Comparison of ENCODE assay signal across 9 mouse cellular contexts in genomic region chr2:25305587-25306359, GRCm38 (mm10). TPM values are rescaled to one million over a fixed set of nuclear protein-coding genes. Genes with fewer than 3 reads are reported as not detected.
A peak's percentile ranks its signal among the peaks of the same experiment; 100 is the strongest.
DNase-seq lines count a peak whose midpoint lies in the region; ATAC-seq lines count a peak whose summit lies in the region.
"Had no signal": no experiment of that assay in that cellular context is flagged by ENCODE, and none has a peak within 500 bp of the region (broad histone marks: within the 10 kb centered on the region; RNA-seq: fewer than 3 reads in every experiment).

No protein-coding gene starts in this region.

- H3K27me3 ChIP-seq in heart, embryonic 15.5 days: peaks cover 90% of the 10 kb centered on the region
- peaks cover 23% of the 10 kb centered on the region for H3K27me3 ChIP-seq in embryonic facial prominence, embryonic 11.5 days (ENCODE audit: control insufficient read depth, insufficient read depth, low read length)
- peaks cover 86% of the 10 kb centered on the region for H3K27me3 ChIP-seq in hindbrain, embryonic 13.5 days
- peaks cover 31% of the 10 kb centered on the region for H3K27me3 ChIP-seq in midbrain, embryonic 14.5 days (ENCODE audit: control insufficient read depth, insufficient read depth, low read length)

- H3K4me2 ChIP-seq in heart, embryonic 15.5 days: peak overlapping the region; percentile 81
- H3K4me2 ChIP-seq in embryonic facial prominence, embryonic 11.5 days (ENCODE audit: low read depth, low read length): peak overlapping the region; percentile 68
- peak overlapping the region; percentile 77 for H3K4me2 ChIP-seq in hindbrain, embryonic 13.5 days
- peak overlapping the region; percentile 76 for H3K4me2 ChIP-seq in midbrain, embryonic 14.5 days (ENCODE audit: low read length)

- peak overlapping the region; percentile 45 for H3K4me3 ChIP-seq in heart, embryonic 15.5 days
- H3K4me3 ChIP-seq in embryonic facial prominence, embryonic 11.5 days (ENCODE audit: low read depth, low read length): peak overlapping the region; percentile 38
- H3K4me3 ChIP-seq in hindbrain, embryonic 13.5 days: peak overlapping the region; percentile 48
- H3K4me3 ChIP-seq in midbrain, embryonic 14.5 days (replicated peaks; ENCODE audit: low read depth, low read length): peak overlapping the region; percentile 41

- H3K9me3 ChIP-seq in heart, embryonic 15.5 days (replicated peaks): no peaks in the 10 kb centered on the region
- H3K9me3 ChIP-seq in embryonic facial prominence, embryonic 11.5 days (replicated peaks; ENCODE audit: control insufficient read depth, low read length): no peaks in the 10 kb centered on the region
- H3K9me3 ChIP-seq in hindbrain, embryonic 13.5 days: no peaks in the 10 kb centered on the region
- H3K9me3 ChIP-seq in midbrain, embryonic 14.5 days (ENCODE audit: control insufficient read depth, low read length): no peaks in the 10 kb centered on the region

- H3K36me3 ChIP-seq in heart, embryonic 15.5 days: no peaks in the 10 kb centered on the region
- H3K36me3 ChIP-seq in embryonic facial prominence, embryonic 11.5 days (replicated peaks; ENCODE audit: control insufficient read depth, insufficient read depth, low read depth, low read length): no peaks in the 10 kb centered on the region
- H3K36me3 ChIP-seq in hindbrain, embryonic 13.5 days: peaks cover 41% of the 10 kb centered on the region
- H3K36me3 ChIP-seq in midbrain, embryonic 14.5 days (ENCODE audit: control insufficient read depth, insufficient read depth, low read length): peaks cover 11% of the 10 kb centered on the region; the same call in 1 of the 2 replicates

- H3K27ac ChIP-seq in heart, embryonic 15.5 days: no peak overlapping the region
- no peak overlapping the region for H3K27ac ChIP-seq in embryonic facial prominence, embryonic 11.5 days (replicated peaks; ENCODE audit: low read depth, low read length)
- H3K27ac ChIP-seq in hindbrain, embryonic 13.5 days: peak overlapping the region; percentile 62
- no peak overlapping the region for H3K27ac ChIP-seq in midbrain, embryonic 14.5 days (replicated peaks; ENCODE audit: low read depth, low read length)

- H3K4me1 ChIP-seq in heart, embryonic 15.5 days (replicated peaks): peaks cover 7% of the 10 kb centered on the region
- no peaks in the 10 kb centered on the region for H3K4me1 ChIP-seq in embryonic facial prominence, embryonic 11.5 days (ENCODE audit: control insufficient read depth, insufficient read depth, low read length)
- H3K4me1 ChIP-seq in hindbrain, embryonic 13.5 days (replicated peaks): peaks cover 17% of the 10 kb centered on the region
- H3K4me1 ChIP-seq in midbrain, embryonic 14.5 days (ENCODE audit: control insufficient read depth, insufficient read depth, low read length): 0 out of 2 replicates have a peak, but pooled peaks cover 4% of the 10 kb centered on the region

- H3K9ac ChIP-seq in heart, embryonic 15.5 days: no peak overlapping the region
- H3K9ac ChIP-seq in embryonic facial prominence, embryonic 11.5 days (replicated peaks; ENCODE audit: low read length): no peak overlapping the region; the same call in 1 of the 2 replicates
- H3K9ac ChIP-seq in hindbrain, embryonic 13.5 days: peak overlapping the region; percentile 70
- H3K9ac ChIP-seq in midbrain, embryonic 14.5 days (replicated peaks; ENCODE audit: low read length): peak overlapping the region; percentile 57

- WGBS in heart, embryonic 15.5 days: 49% methylated on average over 14 of the region's 14 CpGs
- 47% methylated on average over 14 of the region's 14 CpGs for WGBS in embryonic facial prominence, embryonic 11.5 days
- WGBS in hindbrain, embryonic 13.5 days: 51% methylated on average over 14 of the region's 14 CpGs
- 50% methylated on average over 14 of the region's 14 CpGs for WGBS in midbrain, embryonic 14.5 days

- no peak for DNase-seq in heart, adult 18-20 months
- no peak for DNase-seq in embryonic facial prominence, embryonic 11.5 days (ENCODE audit: low spot score)
- DNase-seq in midbrain, embryonic 14.5 days: no peak
- DNase-seq in frontal cortex, postnatal 14 days (ENCODE audit: low spot score in 2 of 2): no peak
- no peak for DNase-seq in spleen, adult 18-20 months

- no peak for ATAC-seq in heart, embryonic 15.5 days (replicated peaks; ENCODE audit: insufficient number of reproducible peaks, insufficient read depth, low FRiP score, low read depth)
- no peak for ATAC-seq in embryonic facial prominence, embryonic 11.5 days (replicated peaks; ENCODE audit: insufficient number of reproducible peaks, low FRiP score, low TSS enrichment, low read depth)
- peak; percentile 16; the same call in 1 of the 2 replicates for ATAC-seq in hindbrain, embryonic 13.5 days (ENCODE audit: low FRiP score)
- no peak for ATAC-seq in midbrain, embryonic 14.5 days (ENCODE audit: low FRiP score, low TSS enrichment)
- no peak for ATAC-seq in megakaryocyte, adult 5-6 weeks (ENCODE audit: poor library complexity, severe bottlenecking)

RNA-seq across cellular contexts. Expression of gene Grin1, which starts 13.2 kb away (rescaled TPM):
- polyA plus RNA-seq in heart, embryonic 15.5 days (2015; fragmentation: Nextera tagmentation; extraction: Ambion mirVana): 0.25 and 0.28 TPM in 2 replicates
- not detected for total RNA-seq in heart, adult 18-20 months (2021)
- 1.6 TPM in 2 replicates for polyA plus RNA-seq in embryonic facial prominence, embryonic 11.5 days (2014; fragmentation: Nextera tagmentation; extraction: Ambion mirVana)
- 22.5 and 24.5 TPM in 2 replicates for polyA plus RNA-seq in hindbrain, embryonic 13.5 days (2015; fragmentation: Nextera tagmentation; extraction: Ambion mirVana)
- polyA plus RNA-seq in midbrain, embryonic 14.5 days (2014; fragmentation: Nextera tagmentation; extraction: Ambion mirVana): 40.5 and 41.3 TPM in 2 replicates
- total RNA-seq in megakaryocyte, adult 5-6 weeks (2015): not detected in 2 replicates
- total RNA-seq in megakaryocyte, adult 5-6 weeks (2017): not detected in 2 replicates

RNA-seq across cellular contexts. Expression of gene Lrrc26, which starts 16.1 kb away (rescaled TPM):
- 0.28 and 0.89 TPM in 2 replicates for polyA plus RNA-seq in heart, embryonic 15.5 days (2015; fragmentation: Nextera tagmentation; extraction: Ambion mirVana)
- total RNA-seq in heart, adult 18-20 months (2021): under 1 TPM in 1 of 2 experiments, not detected in 1; 0.23 TPM
- polyA plus RNA-seq in embryonic facial prominence, embryonic 11.5 days (2014; fragmentation: Nextera tagmentation; extraction: Ambion mirVana): not detected in 2 replicates
- 0.22 TPM in 1 of 2 replicates, not detected in the other for polyA plus RNA-seq in hindbrain, embryonic 13.5 days (2015; fragmentation: Nextera tagmentation; extraction: Ambion mirVana)
- polyA plus RNA-seq in midbrain, embryonic 14.5 days (2014; fragmentation: Nextera tagmentation; extraction: Ambion mirVana): 0.30 TPM in 1 of 2 replicates, not detected in the other
- not detected in 2 replicates for total RNA-seq in megakaryocyte, adult 5-6 weeks (2015)
- total RNA-seq in megakaryocyte, adult 5-6 weeks (2017): not detected in 2 replicates
- total RNA-seq: layer of hippocampus, adult 8-10 months had no signal

RNA-seq across cellular contexts. Expression of gene Tmem210, which starts 17.8 kb away (rescaled TPM):
- not detected in 2 replicates for polyA plus RNA-seq in heart, embryonic 15.5 days (2015; fragmentation: Nextera tagmentation; extraction: Ambion mirVana)
- total RNA-seq in heart, adult 18-20 months (2021): not detected
- not detected in 2 replicates for polyA plus RNA-seq in embryonic facial prominence, embryonic 11.5 days (2014; fragmentation: Nextera tagmentation; extraction: Ambion mirVana)
- not detected in 2 replicates for polyA plus RNA-seq in hindbrain, embryonic 13.5 days (2015; fragmentation: Nextera tagmentation; extraction: Ambion mirVana)
- not detected in 2 replicates for polyA plus RNA-seq in midbrain, embryonic 14.5 days (2014; fragmentation: Nextera tagmentation; extraction: Ambion mirVana)
- not detected in 2 replicates for total RNA-seq in megakaryocyte, adult 5-6 weeks (2015)
- not detected in 2 replicates for total RNA-seq in megakaryocyte, adult 5-6 weeks (2017)
- total RNA-seq: layer of hippocampus, adult 8-10 months had no signal

RNA-seq across cellular contexts. Expression of gene Man1b1, which starts 26.4 kb away (rescaled TPM):
- 30.2 and 31.1 TPM in 2 replicates for polyA plus RNA-seq in heart, embryonic 15.5 days (2015; fragmentation: Nextera tagmentation; extraction: Ambion mirVana)
- 10 to 100 TPM; 20.8 to 23.6 TPM for total RNA-seq in heart, adult 18-20 months (2021)
- 87.2 and 92.7 TPM in 2 replicates for polyA plus RNA-seq in embryonic facial prominence, embryonic 11.5 days (2014; fragmentation: Nextera tagmentation; extraction: Ambion mirVana)
- 50.0 and 59.8 TPM in 2 replicates for polyA plus RNA-seq in hindbrain, embryonic 13.5 days (2015; fragmentation: Nextera tagmentation; extraction: Ambion mirVana)
- polyA plus RNA-seq in midbrain, embryonic 14.5 days (2014; fragmentation: Nextera tagmentation; extraction: Ambion mirVana): 71.2 and 78.7 TPM in 2 replicates
- 14.8 TPM in 2 replicates for total RNA-seq in megakaryocyte, adult 5-6 weeks (2015)
- total RNA-seq in megakaryocyte, adult 5-6 weeks (2017): 36.8 and 40.8 TPM in 2 replicates

RNA-seq across cellular contexts. Expression of gene Anapc2, which starts 33.5 kb away (rescaled TPM):
- 67.5 and 92.0 TPM in 2 replicates for polyA plus RNA-seq in heart, embryonic 15.5 days (2015; fragmentation: Nextera tagmentation; extraction: Ambion mirVana)
- total RNA-seq in heart, adult 18-20 months (2021): 10 to 100 TPM; 35.3 to 38.8 TPM
- polyA plus RNA-seq in embryonic facial prominence, embryonic 11.5 days (2014; fragmentation: Nextera tagmentation; extraction: Ambion mirVana): 111 and 113 TPM in 2 replicates
- polyA plus RNA-seq in hindbrain, embryonic 13.5 days (2015; fragmentation: Nextera tagmentation; extraction: Ambion mirVana): 143 TPM in 2 replicates
- 112 and 117 TPM in 2 replicates for polyA plus RNA-seq in midbrain, embryonic 14.5 days (2014; fragmentation: Nextera tagmentation; extraction: Ambion mirVana)
- total RNA-seq in megakaryocyte, adult 5-6 weeks (2015): 28.9 and 40.5 TPM in 2 replicates
- 25.1 and 32.1 TPM in 2 replicates for total RNA-seq in megakaryocyte, adult 5-6 weeks (2017)

Comparison
In these comparisons a context has a peak if more than half of its experiments do, and no peak if none do; other contexts are left out.
1. H3K9ac ChIP-seq: peak in hindbrain, embryonic 13.5 days (single experiment) and midbrain, embryonic 14.5 days (single experiment); none in heart, embryonic 15.5 days (single experiment) and embryonic facial prominence, embryonic 11.5 days (single experiment).
2. Peak in every context shown above with its lines, with median percentiles within 50 percentile points of each other: H3K4me2 ChIP-seq and H3K4me3 ChIP-seq.